Mouse (Mus musculus): Measurements from ENCODE around the gene Slc25a43. TPM values are rescaled to one million over a fixed set of nuclear protein-coding genes. Genes with fewer than 3 reads are reported as not detected.

The Slc25a43 gene
- polyA plus RNA-seq, 1 experiment from 2014 or later: 0.96 TPM

GRCm38 (mm10) chrX:36799131-36799879 is 55.8 kb downstream of the Slc25a43 start:
- 45% methylated on average over 6 of the region's 6 CpGs for WGBS
- Histone ChIP-seq H3K4me1 (replicated peaks; ENCODE audit: control insufficient read depth, insufficient read depth, low read length) (0 out of 2 replicates have a peak, but pooled peaks cover 2% of the 10 kb centered on the region), H3K9me3 (ENCODE audit: control insufficient read depth, low read length) (no peaks in the 10 kb centered on the region), H3K4me3 (replicated peaks; ENCODE audit: low read length) (no peak overlapping the region), H3K36me3 (replicated peaks; ENCODE audit: control insufficient read depth, insufficient read depth) (peaks cover 18% of the 10 kb centered on the region), H3K4me2 (replicated peaks) (no peak overlapping the region), H3K27me3 (ENCODE audit: control insufficient read depth, insufficient read depth, low read length) (no peaks in the 10 kb centered on the region), H3K9ac (no peak overlapping the region), H3K27ac (no peak overlapping the region)
- DNase-seq (ENCODE audit: low spot score) (no peak), ATAC-seq (ENCODE audit: low FRiP score) (no peak)

- Histone ChIP-seq H3K36me3 (replicated peaks; ENCODE audit: control insufficient read depth, insufficient read depth) (peaks cover 9% of the 10 kb centered on the region; the same call in 1 of the 2 replicates), H3K4me3 (replicated peaks; ENCODE audit: low read length) (no peak overlapping the region), H3K27ac (no peak overlapping the region), H3K9ac (no peak overlapping the region), H3K4me2 (replicated peaks) (no peak overlapping the region), H3K4me1 (replicated peaks; ENCODE audit: control insufficient read depth, insufficient read depth, low read length) (no peaks in the 10 kb centered on the region), H3K9me3 (ENCODE audit: control insufficient read depth, low read length) (no peaks in the 10 kb centered on the region), H3K27me3 (ENCODE audit: control insufficient read depth, insufficient read depth, low read length) (no peaks in the 10 kb centered on the region)
- WGBS: 77% methylated on average over 5 of the region's 5 CpGs
- no peak for ATAC-seq (ENCODE audit: low FRiP score)
- no peak for DNase-seq (ENCODE audit: low spot score)
Measured at GRCm38 (mm10) chrX:36803189-36803588, 59.7 kb downstream of the Slc25a43 start.

- no peaks in the 10 kb centered on the region for H3K4me1 ChIP-seq (replicated peaks; ENCODE audit: control insufficient read depth, insufficient read depth, low read length)
- no peak for ATAC-seq (ENCODE audit: low FRiP score)
- DNase-seq (ENCODE audit: low spot score): no peak
- H3K4me2 ChIP-seq (replicated peaks): no peak overlapping the region
- no peak overlapping the region for H3K4me3 ChIP-seq (replicated peaks; ENCODE audit: low read length)
- no peak overlapping the region for H3K27ac ChIP-seq
- no peaks in the 10 kb centered on the region for H3K9me3 ChIP-seq (ENCODE audit: control insufficient read depth, low read length)
- H3K36me3 ChIP-seq (replicated peaks; ENCODE audit: control insufficient read depth, insufficient read depth): peaks cover under 1% of the 10 kb centered on the region; the same call in 1 of the 2 replicates
- H3K27me3 ChIP-seq (ENCODE audit: control insufficient read depth, insufficient read depth, low read length): no peaks in the 10 kb centered on the region
- 77% methylated on average over 5 of the region's 5 CpGs for WGBS
- no peak overlapping the region for H3K9ac ChIP-seq
Measured at GRCm38 (mm10) chrX:36804196-36804595, 60.7 kb downstream of the Slc25a43 start.

GRCm38 (mm10) chrX:36805466-36806235 is 62.2 kb downstream of the Slc25a43 start:
- Histone ChIP-seq H3K4me3 (replicated peaks; ENCODE audit: low read length) (no peak overlapping the region), H3K27me3 (ENCODE audit: control insufficient read depth, insufficient read depth, low read length) (no peaks in the 10 kb centered on the region)
- no peak for ATAC-seq (ENCODE audit: low FRiP score)

GRCm38 (mm10) chrX:36807360-36808317 is 64.2 kb downstream of the Slc25a43 start:
- Histone ChIP-seq H3K9ac (peak overlapping the region; percentile 41), H3K4me1 (replicated peaks; ENCODE audit: control insufficient read depth, insufficient read depth, low read length) (no peaks in the 10 kb centered on the region), H3K27ac (peak overlapping the region; percentile 73), H3K36me3 (replicated peaks; ENCODE audit: control insufficient read depth, insufficient read depth) (no peaks in the 10 kb centered on the region), H3K4me3 (replicated peaks; ENCODE audit: low read length) (peak overlapping the region; percentile 33), H3K27me3 (ENCODE audit: control insufficient read depth, insufficient read depth, low read length) (no peaks in the 10 kb centered on the region), H3K4me2 (replicated peaks) (peak overlapping the region; percentile 48), H3K9me3 (ENCODE audit: control insufficient read depth, low read length) (no peaks in the 10 kb centered on the region)
- DNase-seq (ENCODE audit: low spot score) (peak; percentile 80), ATAC-seq (ENCODE audit: low FRiP score) (peak; percentile 90)
- 20% methylated on average over 42 of the region's 45 CpGs for WGBS

More at GRCm38 (mm10) chrX:36805466-36806235, 62.2 kb downstream of the Slc25a43 start:
- Histone ChIP-seq H3K4me1 (replicated peaks; ENCODE audit: control insufficient read depth, insufficient read depth, low read length) (no peaks in the 10 kb centered on the region), H3K4me2 (replicated peaks) (no peak overlapping the region), H3K9ac (no peak overlapping the region), H3K36me3 (replicated peaks; ENCODE audit: control insufficient read depth, insufficient read depth) (no peaks in the 10 kb centered on the region), H3K27ac (no peak overlapping the region), H3K9me3 (ENCODE audit: control insufficient read depth, low read length) (no peaks in the 10 kb centered on the region)
- no peak for DNase-seq (ENCODE audit: low spot score)
- 52% methylated on average over 5 of the region's 5 CpGs for WGBS

- peak overlapping the region; percentile 73 for H3K27ac ChIP-seq
- no peaks in the 10 kb centered on the region for H3K4me1 ChIP-seq (replicated peaks; ENCODE audit: control insufficient read depth, insufficient read depth, low read length)
- no peak overlapping the region for H3K9ac ChIP-seq
- DNase-seq (ENCODE audit: low spot score) (no peak), ATAC-seq (ENCODE audit: low FRiP score) (peak; percentile 42)
- peak overlapping the region; percentile 33 for H3K4me3 ChIP-seq (replicated peaks; ENCODE audit: low read length)
- H3K36me3 ChIP-seq (replicated peaks; ENCODE audit: control insufficient read depth, insufficient read depth): no peaks in the 10 kb centered on the region
- 67% methylated on average over 6 of the region's 6 CpGs for WGBS
- H3K27me3 ChIP-seq (ENCODE audit: control insufficient read depth, insufficient read depth, low read length): no peaks in the 10 kb centered on the region
- H3K4me2 ChIP-seq (replicated peaks): peak overlapping the region; percentile 48
- no peaks in the 10 kb centered on the region for H3K9me3 ChIP-seq (ENCODE audit: control insufficient read depth, low read length)
Measured at GRCm38 (mm10) chrX:36808318-36808683, 64.8 kb downstream of the Slc25a43 start.

- no peak overlapping the region for H3K27ac ChIP-seq
- H3K27me3 ChIP-seq (ENCODE audit: control insufficient read depth, insufficient read depth, low read length): no peaks in the 10 kb centered on the region
- H3K4me1 ChIP-seq (replicated peaks; ENCODE audit: control insufficient read depth, insufficient read depth, low read length): 0 out of 2 replicates have a peak, but pooled peaks cover 5% of the 10 kb centered on the region
- DNase-seq (ENCODE audit: low spot score) (peak; percentile 56), ATAC-seq (ENCODE audit: low FRiP score) (no peak)
- 51% methylated on average over 5 of the region's 5 CpGs for WGBS
- no peaks in the 10 kb centered on the region for H3K36me3 ChIP-seq (replicated peaks; ENCODE audit: control insufficient read depth, insufficient read depth)
- H3K4me3 ChIP-seq (replicated peaks; ENCODE audit: low read length): no peak overlapping the region
- H3K9me3 ChIP-seq (ENCODE audit: control insufficient read depth, low read length): no peaks in the 10 kb centered on the region
- no peak overlapping the region for H3K9ac ChIP-seq
- no peak overlapping the region for H3K4me2 ChIP-seq (replicated peaks)
Measured at GRCm38 (mm10) chrX:36811377-36811776, 67.9 kb downstream of the Slc25a43 start.

- no peak overlapping the region for H3K4me2 ChIP-seq (replicated peaks)
- 74% methylated on average over 8 of the region's 8 CpGs for WGBS
- ATAC-seq (ENCODE audit: low FRiP score): no peak
Measured at GRCm38 (mm10) chrX:36814161-36814836, 70.8 kb downstream of the Slc25a43 start.

More at GRCm38 (mm10) chrX:36814161-36814836, 70.8 kb downstream of the Slc25a43 start:
- H3K9ac ChIP-seq: no peak overlapping the region
- H3K36me3 ChIP-seq (replicated peaks; ENCODE audit: control insufficient read depth, insufficient read depth): no peaks in the 10 kb centered on the region
- no peaks in the 10 kb centered on the region for H3K9me3 ChIP-seq (ENCODE audit: control insufficient read depth, low read length)
- no peak overlapping the region for H3K27ac ChIP-seq
- DNase-seq (ENCODE audit: low spot score): no peak
- 0 out of 2 replicates have a peak, but pooled peaks cover 6% of the 10 kb centered on the region for H3K4me1 ChIP-seq (replicated peaks; ENCODE audit: control insufficient read depth, insufficient read depth, low read length)
- H3K27me3 ChIP-seq (ENCODE audit: control insufficient read depth, insufficient read depth, low read length): no peaks in the 10 kb centered on the region
- no peak overlapping the region for H3K4me3 ChIP-seq (replicated peaks; ENCODE audit: low read length)

Data from hindbrain, embryonic 14.5 days (tissue).